Mouse (Mus musculus) testis, adult 2 months (tissue): ENCODE measurements at regions not wholly inside any gene's neighbourhood (a gene's known extent, or its start where the extent isn't known, plus 50 kb on each side); places are given as distances from the start of the nearest gene placed in this dataset.

Experiments
- H3K27ac ChIP-seq: fragments of 200-500 bp; 2 replicates; pipeline ENCODE4 v1.5.1; 2012; ENCODE audit warnings: low read depth, low read length; ENCODE audit not compliant: control insufficient read depth, insufficient read depth
- H3K27me3 ChIP-seq: fragments of 200-500 bp; 2 replicates; pipeline ENCODE4 v1.6.1; 2012; ENCODE audit warnings: mild to moderate bottlenecking, low read length, moderate library complexity; ENCODE audit not compliant: control insufficient read depth, insufficient read depth
- H3K36me3 ChIP-seq: fragments of 200-500 bp; 2 replicates; pipeline ENCODE4 v1.6.1; 2012; ENCODE audit warnings: mild to moderate bottlenecking, low read length; ENCODE audit not compliant: control insufficient read depth, insufficient read depth
- H3K4me1 ChIP-seq: fragments of 200-500 bp; 2 replicates; pipeline ENCODE4 v1.6.1; 2012; ENCODE audit warnings: low read length; ENCODE audit not compliant: control insufficient read depth, insufficient read depth
- H3K4me3 ChIP-seq: fragments of 200-500 bp; 2 replicates; pipeline ENCODE4 v1.5.1; 2012; ENCODE audit warnings: low read depth, mild to moderate bottlenecking, low read length, moderate library complexity, mixed read lengths; ENCODE audit not compliant: control insufficient read depth
- CTCF ChIP-seq: fragments of 200-500 bp; IDR thresholded peaks from 2 replicates; pipeline ENCODE4 v1.5.1; 2012; ENCODE audit warnings: low read depth, mild to moderate bottlenecking, inconsistent platforms, low read length, moderate library complexity; ENCODE audit not compliant: control insufficient read depth, insufficient read depth, insufficient replicate concordance
- POLR2A ChIP-seq: fragments of 200-500 bp; IDR thresholded peaks from 2 replicates; pipeline ENCODE4 v1.6.1; 2012; ENCODE audit warnings: low read depth, mild to moderate bottlenecking, inconsistent platforms, low read length, moderate library complexity; ENCODE audit not compliant: control insufficient read depth

DNA sequence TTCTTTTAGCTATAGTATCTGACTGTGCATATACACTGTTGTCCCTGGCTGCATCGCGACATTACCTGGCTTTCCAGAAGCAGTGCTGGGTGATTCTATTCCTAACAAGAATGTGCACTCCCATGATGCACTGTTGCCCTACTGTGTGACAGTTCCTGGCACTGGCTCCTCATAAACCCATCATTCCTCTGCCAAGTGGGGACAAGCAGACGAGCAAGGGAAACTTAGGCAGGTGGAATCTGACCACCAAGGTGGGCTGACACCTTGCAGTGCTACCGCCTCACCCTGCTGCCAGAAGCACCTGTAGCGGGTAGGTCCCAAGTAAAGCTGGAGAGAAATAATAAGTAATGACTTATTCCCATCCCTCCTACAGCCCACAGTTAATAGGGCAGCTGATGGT lies 167.5 kb upstream of the Camk1g start:
- Histone ChIP-seq H3K27ac (no peak overlapping the region), H3K4me1 (no peaks in the 10 kb centered on the region), H3K27me3 (no peaks in the 10 kb centered on the region), H3K36me3 (no peaks in the 10 kb centered on the region), H3K4me3 (no peak overlapping the region)
- TF ChIP-seq POLR2A (no peak), CTCF (no peak)

DNA sequence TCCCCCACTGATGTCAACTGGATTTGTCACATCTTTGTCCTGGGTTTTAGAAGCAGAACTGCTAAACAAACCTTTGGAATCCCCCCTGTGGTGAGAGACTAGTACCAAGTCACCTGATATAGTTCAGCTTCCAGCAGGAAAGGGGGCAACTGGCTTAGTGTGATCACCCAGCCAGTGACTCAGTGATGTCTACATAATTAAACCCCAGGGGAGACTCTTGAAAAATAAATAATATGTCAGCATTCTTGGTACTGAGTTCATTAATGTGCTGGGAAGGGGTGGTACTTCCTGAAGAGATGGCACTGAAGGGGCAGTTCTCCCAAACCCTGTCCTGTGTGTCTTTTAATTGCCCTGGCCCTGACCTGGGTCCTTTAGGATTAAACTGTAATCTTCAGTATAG lies 166.5 kb upstream of the Camk1g start:
- no peak overlapping the region for H3K4me3 ChIP-seq
- no peaks in the 10 kb centered on the region for H3K4me1 ChIP-seq
- H3K27me3 ChIP-seq, result no peaks in the 10 kb centered on the region
- TF ChIP-seq CTCF (no peak), POLR2A (no peak)
- H3K27ac ChIP-seq, result no peak overlapping the region
- no peaks in the 10 kb centered on the region for H3K36me3 ChIP-seq

DNA sequence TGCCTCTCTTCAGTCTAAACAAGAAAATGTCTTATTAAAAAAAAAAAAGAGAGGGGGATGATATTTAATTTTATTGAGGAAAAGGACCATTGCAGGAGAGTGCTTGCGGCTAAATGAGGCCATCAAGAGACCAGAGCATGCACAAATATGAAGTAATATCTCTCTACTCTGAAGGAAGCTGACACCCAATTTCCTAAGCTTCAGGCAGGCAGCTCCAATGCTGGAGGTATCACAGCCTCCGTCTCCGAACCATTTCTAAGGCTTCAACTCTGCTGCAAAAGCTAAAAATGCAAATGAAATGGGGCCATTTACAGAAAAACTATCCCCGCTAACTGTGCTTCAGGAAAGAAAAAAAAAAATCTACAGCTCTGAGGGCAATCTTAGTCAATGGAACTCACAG lies 164.4 kb upstream of the Camk1g start:
- Histone ChIP-seq H3K27ac (no peak overlapping the region), H3K4me3 (no peak overlapping the region), H3K27me3 (no peaks in the 10 kb centered on the region), H3K36me3 (no peaks in the 10 kb centered on the region), H3K4me1 (no peaks in the 10 kb centered on the region)
- TF ChIP-seq CTCF, result no peak
- no peak for TF ChIP-seq POLR2A

DNA sequence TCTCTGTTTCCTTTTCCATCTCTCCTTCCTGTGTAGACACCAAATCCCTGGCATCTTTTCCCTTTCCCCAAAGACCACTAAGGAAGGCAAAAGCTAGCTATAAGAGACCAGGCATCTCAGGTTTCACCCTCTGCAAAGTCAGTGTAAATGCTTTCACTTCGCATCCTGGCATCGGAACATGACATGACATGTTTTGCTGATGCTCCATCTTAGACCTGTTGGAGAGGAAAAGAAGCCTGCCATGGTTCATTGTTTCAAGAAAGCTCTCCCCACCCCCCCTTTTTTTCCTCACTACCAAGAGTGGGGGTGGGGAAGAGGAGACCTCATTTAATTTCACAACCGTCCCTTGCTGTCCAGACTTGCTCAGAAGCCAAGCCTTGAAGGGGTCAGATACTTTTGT lies 156.4 kb upstream of the Camk1g start:
- TF ChIP-seq CTCF, result no peak
- TF ChIP-seq POLR2A, result no peak
- no peaks in the 10 kb centered on the region for H3K36me3 ChIP-seq
- H3K27ac ChIP-seq, result no peak overlapping the region
- H3K4me3 ChIP-seq, result no peak overlapping the region
- no peaks in the 10 kb centered on the region for H3K4me1 ChIP-seq
- H3K27me3 ChIP-seq, result no peaks in the 10 kb centered on the region

DNA sequence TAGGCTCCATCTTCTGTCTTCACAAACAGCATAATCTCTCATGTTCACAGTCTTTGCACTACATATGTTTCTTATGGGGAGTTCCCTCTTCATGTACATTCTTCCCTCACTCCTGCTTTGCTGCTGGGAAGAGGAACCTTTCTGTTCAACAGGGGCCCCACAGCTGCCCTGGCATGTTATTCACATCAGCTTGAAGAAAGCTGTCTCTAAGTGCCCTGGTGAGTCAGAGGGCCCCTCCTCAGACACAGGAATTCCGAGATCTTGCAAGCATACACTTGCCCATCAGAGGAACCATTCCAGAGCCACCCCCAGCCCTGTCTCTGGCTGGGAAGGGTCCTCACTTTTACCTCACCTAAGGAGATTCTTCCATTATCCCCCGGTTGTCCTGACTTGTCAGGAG lies 151.9 kb upstream of the Camk1g start:
- no peak overlapping the region for H3K4me3 ChIP-seq
- H3K36me3 ChIP-seq, result no peaks in the 10 kb centered on the region
- no peaks in the 10 kb centered on the region for H3K4me1 ChIP-seq
- H3K27me3 ChIP-seq, result no peaks in the 10 kb centered on the region
- H3K27ac ChIP-seq, result no peak overlapping the region
- TF ChIP-seq POLR2A, result no peak
- no peak for TF ChIP-seq CTCF

DNA sequence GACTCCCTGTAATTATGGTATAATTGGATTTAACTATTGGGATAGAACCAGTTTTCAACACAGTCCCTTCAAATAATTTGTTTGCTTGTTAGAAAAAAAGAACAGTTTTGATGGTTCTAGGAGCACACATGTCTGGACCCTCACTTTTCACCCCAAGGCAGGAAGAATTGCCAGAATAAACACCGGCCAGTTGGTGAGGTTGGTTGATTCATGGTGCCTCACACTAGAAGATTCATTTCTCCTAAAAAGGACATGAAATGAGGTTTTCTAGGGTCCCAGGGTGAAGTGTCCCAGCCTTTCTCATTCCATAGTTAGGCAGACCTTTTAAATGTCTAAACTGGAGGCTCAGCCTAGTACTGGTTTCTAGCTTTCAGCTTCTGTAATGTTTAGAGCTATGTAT lies 148.7 kb upstream of the Camk1g start:
- no peak overlapping the region for H3K27ac ChIP-seq
- H3K27me3 ChIP-seq, result no peaks in the 10 kb centered on the region
- no peak for TF ChIP-seq CTCF
- TF ChIP-seq POLR2A, result no peak
- no peak overlapping the region for H3K4me3 ChIP-seq
- no peaks in the 10 kb centered on the region for H3K4me1 ChIP-seq
- no peaks in the 10 kb centered on the region for H3K36me3 ChIP-seq

- peak overlapping the region; percentile 53 for H3K4me3 ChIP-seq
- no peak overlapping the region for H3K27ac ChIP-seq
- no peak for TF ChIP-seq CTCF
- no peak for TF ChIP-seq POLR2A
Observed at GRCm38 (mm10) chr1:193517968-193518367, 147.9 kb upstream of the Camk1g start.

GRCm38 (mm10) chr1:193517293-193517692 lies 147.2 kb upstream of the Camk1g start:
- Histone ChIP-seq H3K36me3 (no peaks in the 10 kb centered on the region), H3K27me3 (no peaks in the 10 kb centered on the region), H3K27ac (no peak overlapping the region), H3K4me1 (no peaks in the 10 kb centered on the region), H3K4me3 (no peak overlapping the region)
- TF ChIP-seq CTCF (no peak), POLR2A (no peak)

More at GRCm38 (mm10) chr1:193517968-193518367, 147.9 kb upstream of the Camk1g start:
- no peaks in the 10 kb centered on the region for H3K27me3 ChIP-seq
- no peaks in the 10 kb centered on the region for H3K4me1 ChIP-seq
- H3K36me3 ChIP-seq, result no peaks in the 10 kb centered on the region
